Mouse (Mus musculus) liver, embryonic 16.5 days (tissue): ENCODE measurements around the gene Cbr1. TPM values are rescaled to one million over a fixed set of nuclear protein-coding genes. Genes with fewer than 3 reads are reported as not detected.

Experiments used
- ATAC-seq: fragments of 200-750 bp; cut with Nextera tagmentation; 2 replicates; pipeline ENCODE4 v1.8.0; 2017; ENCODE audit warnings: low read depth, mild to moderate bottlenecking, moderate number of reproducible peaks, moderate library complexity
- H3K27ac ChIP-seq: fragments of 300-500 bp; sonication (generic); 2 replicates; pipeline ENCODE4 v1.5.1; 2014; ENCODE audit warnings: mild to moderate bottlenecking, low read length
- H3K27me3 ChIP-seq: fragments of 300-500 bp; sonication (generic); 2 replicates; pipeline ENCODE4 v1.6.1; 2014; ENCODE audit warnings: low read depth, low read length, mixed read lengths; ENCODE audit not compliant: control insufficient read depth, insufficient read depth
- H3K36me3 ChIP-seq: fragments of 300-500 bp; sonication (generic); 2 replicates; pipeline ENCODE4 v1.6.1; 2014; ENCODE audit warnings: mild to moderate bottlenecking; ENCODE audit not compliant: control insufficient read depth, insufficient read depth
- H3K4me1 ChIP-seq: fragments of 300-500 bp; sonication (generic); 2 replicates; pipeline ENCODE4 v1.6.1; 2014; ENCODE audit warnings: low read depth, low read length, mixed read lengths; ENCODE audit not compliant: control insufficient read depth
- H3K4me2 ChIP-seq: fragments of 300-500 bp; sonication (generic); 2 replicates; pipeline ENCODE4 v1.6.1; 2014; ENCODE audit warnings: low read depth, low read length, mixed read lengths
- H3K4me3 ChIP-seq: fragments of 300-500 bp; sonication (generic); 2 replicates; pipeline ENCODE4 v1.5.1; 2014; ENCODE audit warnings: low read depth, mild to moderate bottlenecking, low read length
- H3K9ac ChIP-seq: fragments of 300-500 bp; sonication (generic); 2 replicates; pipeline ENCODE4 v1.6.1; 2014; ENCODE audit warnings: low read depth, low read length
- H3K9me3 ChIP-seq: fragments of 300-500 bp; sonication (generic); replicated peaks from 2 replicates; pipeline ENCODE4 v1.6.1; 2016; ENCODE audit warnings: low read length; ENCODE audit not compliant: control insufficient read depth
- WGBS: fragments of 180-500 bp; shearing (Covaris S2); extraction: QIAGEN DNeasy Blood & Tissue Kit; methylation state at CpG from one replicate; pipeline ENCODE4 v1.1.7; 2014; ENCODE audit not compliant: insufficient replicate concordance; 5-methylcytosine and 5-hydroxymethylcytosine counted together
- polyA plus RNA-seq: library from polyadenylated mRNA; unstranded; fragments of >200 nt; fragmentation: Nextera tagmentation; extraction: Ambion mirVana; gene quantifications from 2 replicates; pipeline ENCODE4 v1.2.1, GENCODE M21; 2015

The Cbr1 gene
- polyA plus RNA-seq: 22.8 and 25.9 TPM in 2 replicates

- no peak for ATAC-seq
- Histone ChIP-seq H3K4me3 (peak within 1 kb of the TSS; percentile 78), H3K36me3 (no peaks in the 10 kb centered on the region), H3K27ac (no peak within 1 kb of the TSS), H3K27me3 (no peaks in the 10 kb centered on the region; the same call in 1 of the 2 replicates), H3K4me2 (peak within 1 kb of the TSS; percentile 87), H3K9me3 (no peaks in the 10 kb centered on the region), H3K4me1 (peaks cover 15% of the 10 kb centered on the region), H3K9ac (peak within 1 kb of the TSS; percentile 83; the same call in 1 of the 2 replicates)
- WGBS: 71% methylated on average over 4 of the region's 4 CpGs
Measured at GRCm38 (mm10) chr16:93605553-93605952, at the start of gene Cbr1. TSS of gene Cbr1 (plus strand) at chr16:93605853.

DNA sequence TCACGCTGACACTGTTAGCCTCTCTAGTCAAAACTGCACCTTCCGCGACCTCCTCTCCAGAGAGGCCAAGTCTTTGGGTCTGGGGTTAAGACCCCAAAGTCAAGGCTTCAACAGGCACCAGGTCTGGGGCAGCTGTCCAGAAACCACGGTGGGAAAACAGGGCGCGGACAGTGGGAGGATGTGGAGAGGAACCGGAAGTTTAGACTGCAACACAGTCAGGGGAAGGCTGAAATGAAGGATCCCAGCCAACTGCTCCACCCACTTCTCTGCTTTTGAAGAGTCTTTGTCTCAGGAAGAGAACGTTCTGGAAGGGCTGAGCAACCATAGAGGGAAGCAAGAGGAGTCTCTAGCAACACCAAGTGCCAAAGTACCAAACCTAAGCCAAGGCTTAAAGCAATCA, 48.0 kb upstream of the Cbr1 start:
- WGBS: 46% methylated on average over 8 of the region's 8 CpGs
- H3K9me3 ChIP-seq: no peaks in the 10 kb centered on the region
- H3K4me1 ChIP-seq: no peaks in the 10 kb centered on the region
- H3K4me2 ChIP-seq: no peak overlapping the region
- H3K4me3 ChIP-seq: no peak overlapping the region
- H3K9ac ChIP-seq: no peak overlapping the region
- ATAC-seq: no peak
- H3K36me3 ChIP-seq: no peaks in the 10 kb centered on the region
- H3K27me3 ChIP-seq: no peaks in the 10 kb centered on the region
- no peak overlapping the region for H3K27ac ChIP-seq

DNA sequence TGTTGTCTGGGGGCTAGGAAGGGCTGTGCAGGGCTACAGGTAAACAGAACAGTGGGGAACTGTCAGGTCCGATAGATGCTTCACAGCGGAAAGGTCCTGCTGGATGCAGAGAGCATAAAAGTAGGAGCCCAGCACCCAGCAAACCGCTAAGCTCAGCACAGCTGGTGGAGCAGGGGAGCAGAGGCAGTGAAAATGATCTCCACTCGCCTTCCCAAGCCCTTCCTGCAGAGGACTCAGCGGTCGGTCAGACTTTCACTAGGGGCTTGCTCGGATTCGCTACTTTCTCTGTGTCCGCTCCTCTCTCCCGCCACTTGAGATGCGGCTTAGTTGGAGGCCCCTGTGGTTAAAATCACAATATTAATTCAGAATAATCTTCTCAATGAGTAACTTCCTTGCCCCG, 47.2 kb upstream of the Cbr1 start:
- Histone ChIP-seq H3K27me3 (no peaks in the 10 kb centered on the region), H3K9me3 (no peaks in the 10 kb centered on the region), H3K4me1 (no peaks in the 10 kb centered on the region), H3K4me3 (no peak overlapping the region), H3K27ac (no peak overlapping the region), H3K9ac (no peak overlapping the region), H3K4me2 (no peak overlapping the region), H3K36me3 (no peaks in the 10 kb centered on the region)
- 43% methylated on average over 12 of the region's 12 CpGs for WGBS
- ATAC-seq: no peak

GRCm38 (mm10) chr16:93572383-93572782, 33.3 kb upstream of the Cbr1 start:
- 68% methylated on average over 6 of the region's 6 CpGs for WGBS
- ATAC-seq: no peak
- H3K4me3 ChIP-seq: no peak overlapping the region
- no peaks in the 10 kb centered on the region for H3K9me3 ChIP-seq
- H3K4me2 ChIP-seq: no peak overlapping the region
- no peak overlapping the region for H3K27ac ChIP-seq
- no peak overlapping the region for H3K9ac ChIP-seq
- no peaks in the 10 kb centered on the region for H3K27me3 ChIP-seq
- no peaks in the 10 kb centered on the region for H3K4me1 ChIP-seq
- no peaks in the 10 kb centered on the region for H3K36me3 ChIP-seq

- Histone ChIP-seq H3K27ac (no peak overlapping the region), H3K9ac (no peak overlapping the region), H3K4me2 (no peak overlapping the region), H3K9me3 (no peaks in the 10 kb centered on the region), H3K4me1 (no peaks in the 10 kb centered on the region), H3K27me3 (no peaks in the 10 kb centered on the region), H3K4me3 (no peak overlapping the region), H3K36me3 (no peaks in the 10 kb centered on the region)
- ATAC-seq: no peak
- WGBS: 72% methylated on average over 5 of the region's 5 CpGs
Measured at GRCm38 (mm10) chr16:93573434-93573833, 32.2 kb upstream of the Cbr1 start.

DNA sequence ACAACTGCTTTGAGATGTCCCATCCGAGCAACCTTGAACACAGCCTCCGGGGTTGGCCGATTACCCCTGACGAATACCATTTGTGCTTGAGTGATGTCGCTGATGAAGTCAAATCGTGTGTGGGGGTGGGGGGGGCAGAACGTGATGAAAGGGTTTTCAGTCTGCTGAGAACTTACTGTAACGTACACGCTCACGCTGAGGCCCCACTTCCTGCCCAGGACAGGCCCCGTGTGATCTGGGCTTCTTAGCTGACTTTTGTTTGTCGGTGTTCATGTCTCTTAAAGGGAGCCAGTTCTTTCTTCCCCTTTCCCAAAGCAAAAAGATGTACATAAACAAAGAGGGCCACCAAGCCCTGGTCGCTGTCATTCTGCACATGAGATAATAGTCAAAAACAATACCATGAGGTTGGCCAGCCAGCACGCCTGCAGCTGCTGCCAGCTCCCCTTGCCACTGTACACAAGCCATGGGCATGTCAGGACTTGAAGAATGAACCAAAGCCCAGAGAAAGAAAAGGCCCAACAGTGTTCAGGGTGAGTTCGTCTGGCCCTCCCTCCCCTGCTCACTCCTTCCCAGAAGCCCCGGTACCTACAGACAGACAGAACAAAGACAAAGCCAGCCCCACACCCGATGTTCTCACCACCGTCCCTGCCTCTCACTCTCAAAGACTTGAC, 31.0 kb upstream of the Cbr1 start:
- no peaks in the 10 kb centered on the region for H3K9me3 ChIP-seq
- WGBS: 34% methylated on average over 18 of the region's 18 CpGs
- H3K4me3 ChIP-seq: no peak overlapping the region
- H3K27me3 ChIP-seq: no peaks in the 10 kb centered on the region
- H3K4me1 ChIP-seq: no peaks in the 10 kb centered on the region
- H3K4me2 ChIP-seq: no peak overlapping the region
- H3K9ac ChIP-seq: no peak overlapping the region
- no peak overlapping the region for H3K27ac ChIP-seq
- ATAC-seq: no peak
- H3K36me3 ChIP-seq: no peaks in the 10 kb centered on the region

GRCm38 (mm10) chr16:93575574-93575973, 30.1 kb upstream of the Cbr1 start:
- Histone ChIP-seq H3K36me3 (no peaks in the 10 kb centered on the region), H3K4me1 (no peaks in the 10 kb centered on the region)
- peak; percentile 56; the same call in 1 of the 2 replicates for ATAC-seq

GRCm38 (mm10) chr16:93576412-93577082, 29.1 kb upstream of the Cbr1 start:
- H3K9ac ChIP-seq: no peak overlapping the region
- H3K36me3 ChIP-seq: no peaks in the 10 kb centered on the region
- H3K27ac ChIP-seq: no peak overlapping the region
- no peaks in the 10 kb centered on the region for H3K4me1 ChIP-seq
- no peaks in the 10 kb centered on the region for H3K9me3 ChIP-seq
- no peaks in the 10 kb centered on the region for H3K27me3 ChIP-seq
- no peak; the same call in 1 of the 2 replicates for ATAC-seq
- H3K4me2 ChIP-seq: no peak overlapping the region
- WGBS: 45% methylated on average over 14 of the region's 14 CpGs
- no peak overlapping the region for H3K4me3 ChIP-seq

More at GRCm38 (mm10) chr16:93575574-93575973, 30.1 kb upstream of the Cbr1 start:
- 51% methylated on average over 5 of the region's 5 CpGs for WGBS
- H3K4me3 ChIP-seq: no peak overlapping the region
- no peak overlapping the region for H3K9ac ChIP-seq
- H3K27me3 ChIP-seq: no peaks in the 10 kb centered on the region
- H3K27ac ChIP-seq: no peak overlapping the region
- no peaks in the 10 kb centered on the region for H3K9me3 ChIP-seq
- H3K4me2 ChIP-seq: no peak overlapping the region

DNA sequence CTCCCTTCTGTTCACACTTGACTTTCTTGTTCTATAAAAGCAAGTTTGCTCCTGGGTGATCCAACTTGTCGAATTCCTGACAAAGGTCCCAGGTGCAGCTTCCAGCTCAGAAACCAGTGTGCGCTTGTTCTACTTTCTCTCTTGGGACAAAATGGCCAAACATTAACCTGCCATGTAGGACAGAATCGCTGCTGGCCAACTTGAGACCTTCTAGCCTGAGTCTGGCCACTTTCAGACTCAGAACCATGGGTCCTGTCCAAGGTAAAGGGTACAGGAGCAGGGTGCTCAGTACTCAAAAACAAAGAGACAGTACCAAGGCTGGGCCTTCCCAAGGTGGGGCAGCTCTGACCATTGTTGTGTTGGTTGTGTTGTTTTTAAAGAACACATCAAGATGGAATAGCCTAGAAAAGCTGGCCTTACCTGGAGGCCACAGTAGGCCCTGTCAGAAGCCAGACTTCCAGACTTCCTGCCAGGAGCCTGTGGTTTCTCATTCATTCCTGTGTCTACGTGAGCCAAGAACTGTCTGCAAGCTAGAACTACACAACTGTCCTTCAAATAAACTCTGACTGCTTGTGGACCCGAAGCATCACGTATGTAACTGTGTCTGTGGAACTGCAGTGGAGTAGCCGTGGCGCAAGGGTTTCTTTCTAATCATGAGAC, 27.2 kb upstream of the Cbr1 start:
- H3K9me3 ChIP-seq: no peaks in the 10 kb centered on the region
- H3K9ac ChIP-seq: no peak overlapping the region
- no peaks in the 10 kb centered on the region for H3K4me1 ChIP-seq
- 67% methylated on average over 8 of the region's 8 CpGs for WGBS
- H3K4me2 ChIP-seq: no peak overlapping the region
- no peaks in the 10 kb centered on the region for H3K36me3 ChIP-seq
- no peak for ATAC-seq
- H3K27ac ChIP-seq: no peak overlapping the region
- no peak overlapping the region for H3K4me3 ChIP-seq
- no peaks in the 10 kb centered on the region for H3K27me3 ChIP-seq
